Mouse (Mus musculus) embryonic facial prominence, embryonic 15.5 days (tissue): Measurements from ENCODE around the gene Sh3pxd2b. TPM values are rescaled to one million over a fixed set of nuclear protein-coding genes. Genes with fewer than 3 reads are reported as not detected.

Experiments
- ATAC-seq: fragments of 200-750 bp; cut with Nextera tagmentation; 2 replicates; pipeline ENCODE4 v1.8.0; 2017; ENCODE audit warnings: low read depth, moderate TSS enrichment; ENCODE audit not compliant: insufficient number of reproducible peaks, low FRiP score, low TSS enrichment
- H3K27ac ChIP-seq: fragments of 300-500 bp; sonication (generic); replicated peaks from 2 replicates; pipeline ENCODE4 v1.5.1; 2015; ENCODE audit warnings: mild to moderate bottlenecking, inconsistent platforms
- H3K27me3 ChIP-seq: fragments of 300-500 bp; sonication (generic); 2 replicates; pipeline ENCODE4 v1.6.1; 2015; ENCODE audit warnings: inconsistent platforms
- H3K36me3 ChIP-seq: fragments of 300-500 bp; sonication (generic); 2 replicates; pipeline ENCODE4 v1.6.1; 2015; ENCODE audit warnings: mild to moderate bottlenecking, inconsistent platforms
- H3K4me1 ChIP-seq: fragments of 300-500 bp; sonication (generic); 2 replicates; pipeline ENCODE4 v1.6.1; 2015; ENCODE audit warnings: inconsistent platforms
- H3K4me2 ChIP-seq: fragments of 300-500 bp; sonication (generic); replicated peaks from 2 replicates; pipeline ENCODE4 v1.6.1; 2015; ENCODE audit warnings: mild to moderate bottlenecking, inconsistent platforms
- H3K4me3 ChIP-seq: fragments of 300-500 bp; sonication (generic); replicated peaks from 2 replicates; pipeline ENCODE4 v1.5.1; 2015; ENCODE audit warnings: mild to moderate bottlenecking, inconsistent platforms
- H3K9ac ChIP-seq: fragments of 300-500 bp; sonication (generic); 2 replicates; pipeline ENCODE4 v1.6.1; 2015; ENCODE audit warnings: inconsistent platforms
- H3K9me3 ChIP-seq: fragments of 300-500 bp; sonication (generic); replicated peaks from 2 replicates; pipeline ENCODE4 v1.6.1; 2016; ENCODE audit warnings: inconsistent platforms
- WGBS: fragments of 180-500 bp; shearing (Covaris S2); methylation state at CpG from one replicate; pipeline ENCODE4 v1.1.7; 2015; 5-methylcytosine and 5-hydroxymethylcytosine counted together
- polyA plus RNA-seq: library from polyadenylated mRNA; unstranded; fragments of >200 nt; fragmentation: Nextera tagmentation; extraction: Ambion mirVana; gene quantifications from 2 replicates; pipeline ENCODE4 v1.2.1, GENCODE M21; 2015

Gene Sh3pxd2b
- polyA plus RNA-seq, 1 experiment from 2014 or later, result 33.9 TPM

- peaks cover 21% of the 10 kb centered on the region for H3K4me1 ChIP-seq
- no peak for ATAC-seq
- H3K27ac ChIP-seq, result no peak overlapping the region
- no peaks in the 10 kb centered on the region for H3K36me3 ChIP-seq
- no peak overlapping the region for H3K9ac ChIP-seq
- no peak overlapping the region for H3K4me2 ChIP-seq
- no peak overlapping the region for H3K4me3 ChIP-seq
- H3K27me3 ChIP-seq, result no peaks in the 10 kb centered on the region
- WGBS, result 17% methylated on average over 2 of the region's 2 CpGs
- no peaks in the 10 kb centered on the region for H3K9me3 ChIP-seq
Measured at GRCm38 (mm10) chr11:32342770-32343191, 4.8 kb upstream of the Sh3pxd2b start.

GRCm38 (mm10) chr11:32343350-32343749 is 4.3 kb upstream of the Sh3pxd2b start:
- H3K27ac ChIP-seq, result no peak overlapping the region
- ATAC-seq, result no peak

GRCm38 (mm10) chr11:32345504-32346297 is 1.9 kb upstream of the Sh3pxd2b start:
- H3K4me2 ChIP-seq, result no peak overlapping the region
- H3K27ac ChIP-seq, result no peak overlapping the region
- H3K36me3 ChIP-seq, result peaks cover 4% of the 10 kb centered on the region; the same call in 1 of the 2 replicates
- no peak for ATAC-seq
- H3K27me3 ChIP-seq, result no peaks in the 10 kb centered on the region
- no peak overlapping the region for H3K9ac ChIP-seq
- peaks cover 39% of the 10 kb centered on the region for H3K4me1 ChIP-seq
- H3K4me3 ChIP-seq, result no peak overlapping the region
- H3K9me3 ChIP-seq, result no peaks in the 10 kb centered on the region
- 78% methylated on average over 6 of the region's 6 CpGs for WGBS

More at GRCm38 (mm10) chr11:32343350-32343749, 4.3 kb upstream of the Sh3pxd2b start:
- H3K4me2 ChIP-seq, result no peak overlapping the region
- H3K4me1 ChIP-seq, result peaks cover 21% of the 10 kb centered on the region
- no peaks in the 10 kb centered on the region for H3K9me3 ChIP-seq
- no peaks in the 10 kb centered on the region for H3K36me3 ChIP-seq
- WGBS, result 89% methylated on average over 1 of the region's 1 CpGs
- H3K9ac ChIP-seq, result no peak overlapping the region
- H3K27me3 ChIP-seq, result no peaks in the 10 kb centered on the region
- H3K4me3 ChIP-seq, result no peak overlapping the region

GRCm38 (mm10) chr11:32347264-32347606 is 385 bp upstream of the Sh3pxd2b start:
- Histone ChIP-seq H3K4me2 (peak overlapping the region; percentile 89), H3K9ac (peak overlapping the region; percentile 72), H3K36me3 (peaks cover 19% of the 10 kb centered on the region), H3K27ac (peak overlapping the region; percentile 89), H3K9me3 (no peaks in the 10 kb centered on the region), H3K4me3 (peak overlapping the region; percentile 83), H3K4me1 (peaks cover 37% of the 10 kb centered on the region), H3K27me3 (no peaks in the 10 kb centered on the region)
- peak; percentile 8; the same call in 1 of the 2 replicates for ATAC-seq
- 3% methylated on average over 10 of the region's 10 CpGs for WGBS

GRCm38 (mm10) chr11:32348433-32349283 is 1.0 kb downstream of the Sh3pxd2b start:
- Histone ChIP-seq H3K27ac (peak overlapping the region; percentile 89), H3K4me1 (peaks cover 37% of the 10 kb centered on the region), H3K9me3 (no peaks in the 10 kb centered on the region), H3K4me3 (peak overlapping the region; percentile 83), H3K9ac (peak overlapping the region; percentile 72), H3K36me3 (peaks cover 26% of the 10 kb centered on the region), H3K4me2 (peak overlapping the region; percentile 89), H3K27me3 (no peaks in the 10 kb centered on the region)
- WGBS, result 7% methylated on average over 9 of the region's 9 CpGs
- no peak for ATAC-seq

GRCm38 (mm10) chr11:32349284-32349953 is 1.8 kb downstream of the Sh3pxd2b start:
- no peak for ATAC-seq
- 27% methylated on average over 13 of the region's 13 CpGs for WGBS
- Histone ChIP-seq H3K27ac (peak overlapping the region; percentile 89), H3K4me3 (peak overlapping the region; percentile 83), H3K27me3 (no peaks in the 10 kb centered on the region), H3K36me3 (peaks cover 31% of the 10 kb centered on the region), H3K4me1 (peaks cover 42% of the 10 kb centered on the region), H3K9ac (0 out of 2 replicates have a peak overlapping the region, but pooled peaks have one; percentile 1), H3K4me2 (peak overlapping the region; percentile 89), H3K9me3 (no peaks in the 10 kb centered on the region)

GRCm38 (mm10) chr11:32352946-32353345 is 5.3 kb downstream of the Sh3pxd2b start:
- Histone ChIP-seq H3K27ac (no peak overlapping the region), H3K27me3 (no peaks in the 10 kb centered on the region), H3K4me2 (no peak overlapping the region), H3K4me3 (no peak overlapping the region), H3K36me3 (peaks cover 33% of the 10 kb centered on the region), H3K9me3 (no peaks in the 10 kb centered on the region), H3K9ac (no peak overlapping the region), H3K4me1 (peaks cover 55% of the 10 kb centered on the region)
- WGBS, result 82% methylated on average over 6 of the region's 6 CpGs
- no peak for ATAC-seq

GRCm38 (mm10) chr11:32355377-32355776 is 7.8 kb downstream of the Sh3pxd2b start:
- no peak overlapping the region for H3K27ac ChIP-seq
- no peaks in the 10 kb centered on the region for H3K27me3 ChIP-seq
- no peak overlapping the region for H3K4me2 ChIP-seq
- peaks cover 45% of the 10 kb centered on the region for H3K4me1 ChIP-seq
- no peak overlapping the region for H3K9ac ChIP-seq
- no peak for ATAC-seq
- H3K36me3 ChIP-seq, result peaks cover 32% of the 10 kb centered on the region
- 79% methylated on average over 1 of the region's 1 CpGs for WGBS
- H3K9me3 ChIP-seq, result no peaks in the 10 kb centered on the region
- no peak overlapping the region for H3K4me3 ChIP-seq

- WGBS, result 47% methylated on average over 9 of the region's 9 CpGs
Measured at GRCm38 (mm10) chr11:32357686-32358085, 10.1 kb downstream of the Sh3pxd2b start.

GRCm38 (mm10) chr11:32358399-32358798 is 10.8 kb downstream of the Sh3pxd2b start:
- WGBS, result 57% methylated on average over 6 of the region's 6 CpGs
- H3K4me1 ChIP-seq, result peaks cover 48% of the 10 kb centered on the region
- H3K9ac ChIP-seq, result no peak overlapping the region
- H3K27ac ChIP-seq, result peak overlapping the region; percentile 39; the same call in 1 of the 2 replicates
- no peak overlapping the region for H3K4me2 ChIP-seq
- no peak overlapping the region for H3K4me3 ChIP-seq
- no peaks in the 10 kb centered on the region for H3K27me3 ChIP-seq
- no peaks in the 10 kb centered on the region for H3K9me3 ChIP-seq
- peaks cover 7% of the 10 kb centered on the region; the same call in 1 of the 2 replicates for H3K36me3 ChIP-seq
- ATAC-seq, result no peak

More at GRCm38 (mm10) chr11:32357686-32358085, 10.1 kb downstream of the Sh3pxd2b start:
- ATAC-seq, result peak; percentile 45; the same call in 1 of the 2 replicates
- no peak overlapping the region for H3K9ac ChIP-seq
- H3K36me3 ChIP-seq, result peaks cover 9% of the 10 kb centered on the region; the same call in 1 of the 2 replicates
- no peaks in the 10 kb centered on the region for H3K27me3 ChIP-seq
- no peak overlapping the region for H3K4me3 ChIP-seq
- H3K4me2 ChIP-seq, result no peak overlapping the region
- no peak overlapping the region for H3K27ac ChIP-seq
- no peaks in the 10 kb centered on the region for H3K9me3 ChIP-seq
- peaks cover 41% of the 10 kb centered on the region for H3K4me1 ChIP-seq

GRCm38 (mm10) chr11:32359566-32359965 is 11.9 kb downstream of the Sh3pxd2b start:
- no peaks in the 10 kb centered on the region for H3K9me3 ChIP-seq
- no peak overlapping the region for H3K4me3 ChIP-seq
- peaks cover under 1% of the 10 kb centered on the region; the same call in 1 of the 2 replicates for H3K36me3 ChIP-seq
- no peak overlapping the region for H3K4me2 ChIP-seq
- H3K9ac ChIP-seq, result no peak overlapping the region
- ATAC-seq, result no peak
- peaks cover 53% of the 10 kb centered on the region for H3K4me1 ChIP-seq
- H3K27me3 ChIP-seq, result no peaks in the 10 kb centered on the region
- H3K27ac ChIP-seq, result no peak overlapping the region
- WGBS, result 75% methylated on average over 4 of the region's 4 CpGs
